Mouse (Mus musculus) C2C12 (cell line): ENCODE results near the gene Gabrd.

Experiments used
- CEBPB ChIP-seq: IDR thresholded peaks from one replicate; pipeline ENCODE4 v1.6.1; 2011; ENCODE audit warnings: low read depth, mild to moderate bottlenecking, control low read depth, moderate library complexity
- CTCF ChIP-seq: IDR thresholded peaks from one replicate; pipeline ENCODE4 v1.5.1; 2011; ENCODE audit not compliant: control insufficient read depth, insufficient read depth, insufficient read length
- FOSL1 ChIP-seq: IDR thresholded peaks from one replicate; pipeline ENCODE4 v1.8.0; 2011; ENCODE audit warnings: mild to moderate bottlenecking, low read length; ENCODE audit not compliant: poor library complexity, insufficient read depth, severe bottlenecking
- MAX ChIP-seq: IDR thresholded peaks from one replicate; pipeline ENCODE4 v1.6.1; 2011; ENCODE audit warnings: mild to moderate bottlenecking, control low read depth
- MYOD1 ChIP-seq: IDR thresholded peaks from one replicate; pipeline ENCODE4 v1.6.1; 2011; ENCODE audit warnings: low read depth; ENCODE audit not compliant: control insufficient read depth, insufficient read length
- MYOG ChIP-seq: IDR thresholded peaks from one replicate; pipeline ENCODE4 v1.6.1; 2011; ENCODE audit not compliant: control insufficient read depth, insufficient read length; ENCODE audit errors: extremely low read depth
- USF1 ChIP-seq: IDR thresholded peaks from one replicate; pipeline ENCODE4 v1.6.1; 2011; ENCODE audit warnings: low read depth, mild to moderate bottlenecking, control low read depth, moderate library complexity

- TF ChIP-seq CTCF = peak; percentile 59
- TF ChIP-seq USF1 = no peak
- TF ChIP-seq CEBPB = no peak
- TF ChIP-seq MYOG = no peak
- TF ChIP-seq MAX = no peak
- TF ChIP-seq MYOD1 = no peak
- no peak for TF ChIP-seq FOSL1
Measured at GRCm38 (mm10) chr4:155368684-155369083, 29.2 kb downstream of the Gabrd start.
